Mouse (Mus musculus): ENCODE data around the gene Ampd3.

DNA sequence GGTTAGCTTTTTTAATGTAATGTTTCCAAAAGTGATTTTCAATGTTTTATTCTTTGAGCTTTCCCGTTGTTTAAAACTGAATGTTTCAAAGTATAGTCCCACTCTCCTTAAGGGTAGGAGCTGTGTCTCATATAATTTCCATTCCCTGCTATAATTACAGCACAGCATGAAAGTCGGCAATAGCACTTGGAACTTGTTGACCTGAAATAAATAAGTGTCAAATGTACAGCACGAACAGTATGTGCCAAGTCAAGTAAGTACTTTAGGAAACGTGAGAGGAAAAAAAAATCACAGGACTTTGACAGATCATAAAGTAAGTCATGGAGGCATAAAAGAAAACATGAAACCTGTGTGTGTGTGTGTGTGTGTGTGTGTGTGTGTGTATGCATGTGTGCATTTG, 54.0 kb downstream of the Ampd3 start:
- TF ChIP-seq ZMIZ1 (IDR thresholded peaks at IDR 0.05; ENCODE audit: low read depth, low read length), result no peak
- no peak for TF ChIP-seq CTCF (IDR thresholded peaks at IDR 0.05 in 2 of 3, conservative IDR thresholded peaks at IDR 0.05 in 1 of 3; ENCODE audit: control insufficient read depth in 1 of 3, insufficient read depth in 1 of 3, low read depth in 2 of 3, low read length in 3 of 3, poor library complexity in 1 of 3, severe bottlenecking in 1 of 3)
- no peak for TF ChIP-seq MEF2A (IDR thresholded peaks at IDR 0.05; ENCODE audit: extremely low read depth, insufficient replicate concordance, low read depth, low read length, poor library complexity, severe bottlenecking)
- TF ChIP-seq POLR2AphosphoS2 (IDR thresholded peaks at IDR 0.05; ENCODE audit: low read length), result no peak
